Mouse (Mus musculus) bone marrow, adult 2 months (tissue): ENCODE measurements around the gene Dysf.

Experiments used
- CTCF ChIP-seq: fragments of 200-500 bp; IDR thresholded peaks from 2 replicates; pipeline ENCODE4 v1.5.1; 2011; ENCODE audit warnings: low read length, control low read depth; ENCODE audit not compliant: control insufficient read depth, insufficient read depth
- POLR2A ChIP-seq: fragments of 200-500 bp; IDR thresholded peaks from 2 replicates; pipeline ENCODE4 v1.6.1; 2011; ENCODE audit warnings: low read depth, mild to moderate bottlenecking, control low read depth, low read length, borderline replicate concordance; ENCODE audit not compliant: control insufficient read depth

DNA sequence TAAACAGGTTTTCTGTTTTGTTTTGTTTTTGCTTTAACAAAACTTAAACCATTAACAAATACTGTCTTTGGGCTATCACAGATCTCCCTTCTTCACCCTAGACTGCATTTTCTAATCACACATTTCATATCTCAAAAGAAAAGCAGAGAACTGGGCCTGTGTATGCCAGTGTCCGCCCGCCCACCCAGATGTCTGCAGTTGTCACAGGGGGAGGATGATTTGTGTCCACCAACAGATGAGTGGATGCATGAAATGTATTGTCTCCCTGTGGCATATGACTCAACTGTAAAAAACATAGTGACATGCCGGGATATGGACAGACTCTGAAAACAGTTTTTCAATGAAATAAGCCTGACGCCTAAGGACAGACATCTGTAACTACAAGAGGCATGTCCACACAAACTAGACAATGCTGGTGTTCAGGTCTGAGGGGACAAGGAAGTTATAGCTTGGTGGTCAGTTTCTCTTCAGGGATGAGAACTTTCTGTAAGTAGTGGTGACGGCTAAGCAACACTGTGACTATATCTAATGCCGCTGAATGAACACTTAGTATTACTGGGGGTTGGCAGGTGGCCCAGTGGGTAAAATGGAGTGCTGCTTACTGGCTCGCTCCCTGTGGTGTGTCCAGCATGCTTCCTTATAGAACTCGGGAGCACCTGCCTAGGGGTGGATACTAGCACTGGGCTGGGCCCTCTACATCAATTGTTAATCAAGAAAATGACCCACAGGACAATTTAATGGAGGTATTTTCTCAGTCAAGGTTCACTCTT lies 193.5 kb downstream of the Dysf start:
- TF ChIP-seq CTCF (no peak), POLR2A (no peak)
